Mouse (Mus musculus) limb, embryonic 14.5 days (tissue): ENCODE measurements around the gene Akain1. TPM values are rescaled to one million over a fixed set of nuclear protein-coding genes. Genes with fewer than 3 reads are reported as not detected.

Source experiments
- ATAC-seq: fragments of 200-750 bp; cut with Nextera tagmentation; 2 replicates; pipeline ENCODE4 v1.8.0; 2017; ENCODE audit warnings: low read depth, moderate number of reproducible peaks, moderate TSS enrichment; ENCODE audit not compliant: low FRiP score
- DNase-seq: peaks from one replicate; pipeline ENCODE4 v3.0.0-alpha.2; 2015; ENCODE audit warnings: low spot score
- H3K27ac ChIP-seq: fragments of 300-500 bp; sonication (generic); replicated peaks from 2 replicates; pipeline ENCODE4 v1.5.1; 2014; ENCODE audit warnings: low read depth, mild to moderate bottlenecking, low read length, moderate library complexity, mixed read lengths
- H3K27me3 ChIP-seq: fragments of 300-500 bp; sonication (generic); 2 replicates; pipeline ENCODE4 v1.6.1; 2014; ENCODE audit warnings: low read length, mixed read lengths; ENCODE audit not compliant: control insufficient read depth, insufficient read depth
- H3K36me3 ChIP-seq: fragments of 300-500 bp; sonication (generic); 2 replicates; pipeline ENCODE4 v1.6.1; 2014; ENCODE audit warnings: mild to moderate bottlenecking, low read length, moderate library complexity, mixed read lengths; ENCODE audit not compliant: control insufficient read depth, insufficient read depth
- H3K4me1 ChIP-seq: fragments of 300-500 bp; sonication (generic); 2 replicates; pipeline ENCODE4 v1.6.1; 2014; ENCODE audit warnings: antibody characterized with exemption, low read length, mixed read lengths; ENCODE audit not compliant: control insufficient read depth, insufficient read depth
- H3K4me2 ChIP-seq: fragments of 300-500 bp; sonication (generic); replicated peaks from 2 replicates; pipeline ENCODE4 v1.6.1; 2014; ENCODE audit warnings: low read depth, mild to moderate bottlenecking, low read length, moderate library complexity; ENCODE audit not compliant: severe bottlenecking
- H3K4me3 ChIP-seq: fragments of 300-500 bp; sonication (generic); replicated peaks from 2 replicates; pipeline ENCODE4 v1.5.1; 2014; ENCODE audit warnings: low read length
- H3K9ac ChIP-seq: fragments of 300-500 bp; sonication (generic); 2 replicates; pipeline ENCODE4 v1.6.1; 2014; ENCODE audit warnings: mild to moderate bottlenecking, low read depth, low read length, moderate library complexity; ENCODE audit not compliant: severe bottlenecking
- H3K9me3 ChIP-seq: fragments of 300-500 bp; sonication (generic); 2 replicates; pipeline ENCODE4 v1.6.1; 2016; ENCODE audit warnings: low read length; ENCODE audit not compliant: control insufficient read depth
- POLR2A ChIP-seq: fragments of 200-500 bp; IDR thresholded peaks from 2 replicates; pipeline ENCODE4 v1.8.0; 2012; ENCODE audit warnings: inconsistent platforms, mild to moderate bottlenecking, moderate library complexity, borderline replicate concordance; ENCODE audit not compliant: insufficient read depth, insufficient read length; ENCODE audit errors: extremely low read depth
- WGBS: fragments of 180-500 bp; shearing (Covaris S2); extraction: QIAGEN DNeasy Blood & Tissue Kit; methylation state at CpG from one replicate; pipeline ENCODE4 v1.1.7; 2014; 5-methylcytosine and 5-hydroxymethylcytosine counted together
- polyA plus RNA-seq, 2 experiments: library from polyadenylated mRNA; depleted of rRNA in 1 of 2; stranded (reverse) in 1 of 2; unstranded in 1 of 2; fragments of >200 nt; fragmentation: Nextera tagmentation in 1 of 2; extraction: Ambion mirVana in 1 of 2; gene quantifications; 2 replicates each; pipeline versions ENCODE4 v1.2.1 to v1.2.3; 2012 to 2014

The Akain1 gene
- polyA plus RNA-seq, 2 experiments = not detected

- no peak for TF ChIP-seq POLR2A
- Histone ChIP-seq H3K27ac (no peak overlapping the region), H3K9me3 (no peaks in the 10 kb centered on the region), H3K36me3 (no peaks in the 10 kb centered on the region), H3K27me3 (no peaks in the 10 kb centered on the region), H3K9ac (no peak overlapping the region), H3K4me2 (no peak overlapping the region), H3K4me1 (no peaks in the 10 kb centered on the region), H3K4me3 (no peak overlapping the region)
- WGBS = 17% methylated on average over 5 of the region's 5 CpGs
- DNase-seq (peak; percentile 21), ATAC-seq (no peak)
These were observed 92.3 kb downstream of the Akain1 start for GRCm38 (mm10) chr17:69531472-69531871.

Other genes starting within 250 kb of the Akain1 start
- 12.7 and 13.1 TPM in 2 replicates for gene Zbtb14, start 56.3 kb upstream of the Akain1 start, polyA plus RNA-seq (2012; rRNA removed)
- gene Zbtb14, start 56.3 kb upstream of the Akain1 start, polyA plus RNA-seq (2014; fragmentation: Nextera tagmentation; extraction: Ambion mirVana) = 17.7 and 19.4 TPM in 2 replicates